Mouse (Mus musculus) T-helper 17 cell (primary cell): ENCODE measurements at regions not wholly inside any gene's neighbourhood (a gene's known extent, or its start where the extent isn't known, plus 50 kb on each side); places are given as distances from the start of the nearest gene placed in this dataset.

Experiments
- in situ Hi-C, 2 experiments: fragments of 300-600 bp; cut with MboI, MseI; formaldehyde crosslinking; loops; 1 replicate in 1 of 2; 2 replicates in 1 of 2; pipeline ENCODE4 v1.15.1; 2025; ENCODE audit warnings: high pct_unique_total_duplicates in 2 of 2

- in situ Hi-C loops = no loop called here
Observed at GRCm38 (mm10) chr1:177667041-177667791, 62.4 kb upstream of the 1700016C15Rik start.

GRCm38 (mm10) chr1:177670576-177670975, 59.0 kb upstream of the 1700016C15Rik start:
- in situ Hi-C loops = no loop called here

- in situ Hi-C loops = loop anchor here in 1 of 2 experiments (25.0 kb wide), 1 partner anchor 964 kb away; no protein-coding TSS in a partner anchor
Observed at GRCm38 (mm10) chr1:177676657-177677056, 53.0 kb upstream of the 1700016C15Rik start.

- in situ Hi-C loops = loop anchor here in 1 of 2 experiments (25.0 kb wide), 1 partner anchor 967 kb away; no protein-coding TSS in a partner anchor
Observed at GRCm38 (mm10) chr1:177678832-177679231, 50.8 kb upstream of the 1700016C15Rik start.
